Mouse (Mus musculus): ENCODE results near the gene Ripor1. TPM values are rescaled to one million over a fixed set of nuclear protein-coding genes. Genes with fewer than 3 reads are reported as not detected.
A peak's percentile ranks its signal among the peaks of the same experiment; 100 is the strongest.

Gene Ripor1
- polyA plus RNA-seq, 1 experiment, result 26.5 TPM

DNA sequence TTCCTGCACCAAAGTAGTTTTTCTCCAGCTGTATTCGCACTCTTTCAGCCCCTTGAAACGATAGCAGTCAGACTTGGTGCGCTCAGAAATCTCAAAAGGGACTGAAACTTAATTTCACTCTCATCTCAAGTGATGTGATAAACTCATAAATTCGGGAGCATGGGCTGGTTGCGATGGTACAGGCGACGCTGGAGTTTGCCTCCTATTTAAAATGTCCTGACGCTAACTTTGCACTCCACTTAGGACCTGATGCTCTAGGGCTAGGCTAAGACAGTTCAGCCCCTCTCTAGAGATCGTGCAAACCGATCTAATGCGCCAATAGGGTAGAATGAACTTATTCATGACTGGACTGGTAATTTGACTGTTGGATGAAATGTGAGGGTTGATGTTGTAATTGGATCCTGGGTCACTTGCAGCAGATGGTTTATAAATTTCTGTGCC lies 32.6 kb downstream of the Ripor1 start:
- H3K9ac ChIP-seq (ENCODE audit: low read depth, poor library complexity, severe bottlenecking), result peak overlapping the region; percentile 100
- H3K36me3 ChIP-seq (ENCODE audit: control insufficient read depth, insufficient read depth, low read length, poor library complexity, severe bottlenecking), result no peaks in the 10 kb centered on the region; the same call in 1 of the 2 replicates
- peaks cover 2% of the 10 kb centered on the region for H3K4me1 ChIP-seq (ENCODE audit: control insufficient read depth, insufficient read depth, low read length)
- TF ChIP-seq EP300 (IDR thresholded peaks at IDR 0.05; ENCODE audit: insufficient read depth, low read depth, low read length), result no peak
- no peaks in the 10 kb centered on the region for H3K27me3 ChIP-seq (ENCODE audit: control insufficient read depth, insufficient read depth, low read length, poor library complexity, severe bottlenecking)
- peak overlapping the region; percentile 99 for H3K27ac ChIP-seq (ENCODE audit: insufficient read depth, low read length)
- H3K9me3 ChIP-seq (replicated peaks; ENCODE audit: control insufficient read depth, insufficient read depth, low read length, poor library complexity, severe bottlenecking), result no peaks in the 10 kb centered on the region
- peak overlapping the region; percentile 96 for H3K4me3 ChIP-seq (ENCODE audit: low read depth, low read length)

- H3K9ac ChIP-seq (ENCODE audit: low read depth, poor library complexity, severe bottlenecking), result peak overlapping the region; percentile 100
- peak overlapping the region; percentile 41; the same call in 1 of the 2 replicates for H3K27ac ChIP-seq (ENCODE audit: insufficient read depth, low read length)
- H3K27me3 ChIP-seq (ENCODE audit: control insufficient read depth, insufficient read depth, low read length, poor library complexity, severe bottlenecking), result no peaks in the 10 kb centered on the region
- TF ChIP-seq EP300 (IDR thresholded peaks at IDR 0.05; ENCODE audit: insufficient read depth, low read depth, low read length) (no peak), CTCF (IDR thresholded peaks at IDR 0.05; ENCODE audit: low read depth, low read length) (no peak), POLR2A (IDR thresholded peaks at IDR 0.05; ENCODE audit: insufficient read depth, low read length) (no peak)
- peaks cover 2% of the 10 kb centered on the region for H3K4me1 ChIP-seq (ENCODE audit: control insufficient read depth, insufficient read depth, low read length)
- peaks cover 2% of the 10 kb centered on the region for H3K36me3 ChIP-seq (ENCODE audit: control insufficient read depth, insufficient read depth, low read length, poor library complexity, severe bottlenecking)
- no peaks in the 10 kb centered on the region for H3K9me3 ChIP-seq (replicated peaks; ENCODE audit: control insufficient read depth, insufficient read depth, low read length, poor library complexity, severe bottlenecking)
- H3K4me3 ChIP-seq (ENCODE audit: low read depth, low read length), result no peak overlapping the region
Observed at GRCm38 (mm10) chr8:105638510-105638909, 33.5 kb downstream of the Ripor1 start.

GRCm38 (mm10) chr8:105639835-105640234 lies 34.8 kb downstream of the Ripor1 start:
- Histone ChIP-seq H3K27ac (ENCODE audit: insufficient read depth, low read length) (no peak overlapping the region), H3K4me1 (ENCODE audit: control insufficient read depth, insufficient read depth, low read length) (peaks cover 2% of the 10 kb centered on the region), H3K9me3 (replicated peaks; ENCODE audit: control insufficient read depth, insufficient read depth, low read length, poor library complexity, severe bottlenecking) (no peaks in the 10 kb centered on the region), H3K27me3 (ENCODE audit: control insufficient read depth, insufficient read depth, low read length, poor library complexity, severe bottlenecking) (no peaks in the 10 kb centered on the region), H3K36me3 (ENCODE audit: control insufficient read depth, insufficient read depth, low read length, poor library complexity, severe bottlenecking) (peaks cover 13% of the 10 kb centered on the region), H3K4me3 (ENCODE audit: low read depth, low read length) (no peak overlapping the region), H3K9ac (ENCODE audit: low read depth, poor library complexity, severe bottlenecking) (peak overlapping the region; percentile 51; the same call in 1 of the 2 replicates)
- TF ChIP-seq EP300 (IDR thresholded peaks at IDR 0.05; ENCODE audit: insufficient read depth, low read depth, low read length) (no peak), POLR2A (IDR thresholded peaks at IDR 0.05; ENCODE audit: insufficient read depth, low read length) (no peak), CTCF (IDR thresholded peaks at IDR 0.05; ENCODE audit: low read depth, low read length) (no peak)

DNA sequence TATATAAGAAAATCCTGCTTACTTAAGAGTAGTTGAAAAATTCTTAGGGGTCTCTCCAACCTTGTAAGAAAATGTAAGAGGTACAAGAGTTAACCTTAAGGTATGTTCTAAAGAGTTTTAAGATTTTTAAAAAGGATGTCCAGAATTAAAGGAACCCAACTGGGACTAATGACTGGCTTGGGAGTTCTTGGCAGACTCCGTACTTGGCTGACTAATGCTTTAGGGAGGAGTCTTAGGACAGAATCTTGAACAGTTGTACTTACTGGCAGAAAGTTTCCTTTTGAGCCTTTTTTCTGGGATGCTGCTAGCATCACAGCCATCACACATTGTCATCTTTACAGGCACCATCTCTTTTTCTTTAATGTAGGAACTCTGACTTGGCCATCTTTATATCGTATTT lies 35.5 kb downstream of the Ripor1 start:
- H3K9ac ChIP-seq (ENCODE audit: low read depth, poor library complexity, severe bottlenecking), result no peak overlapping the region
- TF ChIP-seq CTCF (IDR thresholded peaks at IDR 0.05; ENCODE audit: low read depth, low read length) (no peak), EP300 (IDR thresholded peaks at IDR 0.05; ENCODE audit: insufficient read depth, low read depth, low read length) (no peak), POLR2A (IDR thresholded peaks at IDR 0.05; ENCODE audit: insufficient read depth, low read length) (no peak)
- no peak overlapping the region for H3K4me3 ChIP-seq (ENCODE audit: low read depth, low read length)

GRCm38 (mm10) chr8:105645205-105645604 lies 40.1 kb downstream of the Ripor1 start:
- Histone ChIP-seq H3K4me1 (ENCODE audit: control insufficient read depth, insufficient read depth, low read length) (no peaks in the 10 kb centered on the region), H3K36me3 (ENCODE audit: control insufficient read depth, insufficient read depth, low read length, poor library complexity, severe bottlenecking) (peaks cover 29% of the 10 kb centered on the region), H3K27ac (ENCODE audit: insufficient read depth, low read length) (no peak overlapping the region), H3K4me3 (ENCODE audit: low read depth, low read length) (no peak overlapping the region), H3K9me3 (replicated peaks; ENCODE audit: control insufficient read depth, insufficient read depth, low read length, poor library complexity, severe bottlenecking) (no peaks in the 10 kb centered on the region), H3K9ac (ENCODE audit: low read depth, poor library complexity, severe bottlenecking) (no peak overlapping the region), H3K27me3 (ENCODE audit: control insufficient read depth, insufficient read depth, low read length, poor library complexity, severe bottlenecking) (no peaks in the 10 kb centered on the region)
- TF ChIP-seq CTCF (IDR thresholded peaks at IDR 0.05; ENCODE audit: low read depth, low read length), result no peak
- no peak for TF ChIP-seq EP300 (IDR thresholded peaks at IDR 0.05; ENCODE audit: insufficient read depth, low read depth, low read length)
- TF ChIP-seq POLR2A (IDR thresholded peaks at IDR 0.05; ENCODE audit: insufficient read depth, low read length), result no peak

More for the DNA sequence above, 35.5 kb downstream of the Ripor1 start:
- Histone ChIP-seq H3K9me3 (replicated peaks; ENCODE audit: control insufficient read depth, insufficient read depth, low read length, poor library complexity, severe bottlenecking) (no peaks in the 10 kb centered on the region), H3K4me1 (ENCODE audit: control insufficient read depth, insufficient read depth, low read length) (peaks cover 2% of the 10 kb centered on the region), H3K36me3 (ENCODE audit: control insufficient read depth, insufficient read depth, low read length, poor library complexity, severe bottlenecking) (peaks cover 17% of the 10 kb centered on the region), H3K27ac (ENCODE audit: insufficient read depth, low read length) (no peak overlapping the region), H3K27me3 (ENCODE audit: control insufficient read depth, insufficient read depth, low read length, poor library complexity, severe bottlenecking) (no peaks in the 10 kb centered on the region)

- no peak overlapping the region for H3K27ac ChIP-seq (ENCODE audit: insufficient read depth, low read length)
Observed at GRCm38 (mm10) chr8:105648929-105649328, 43.9 kb downstream of the Ripor1 start.

More at GRCm38 (mm10) chr8:105648929-105649328, 43.9 kb downstream of the Ripor1 start:
- Histone ChIP-seq H3K4me1 (ENCODE audit: control insufficient read depth, insufficient read depth, low read length) (no peaks in the 10 kb centered on the region), H3K36me3 (ENCODE audit: control insufficient read depth, insufficient read depth, low read length, poor library complexity, severe bottlenecking) (peaks cover 36% of the 10 kb centered on the region), H3K27me3 (ENCODE audit: control insufficient read depth, insufficient read depth, low read length, poor library complexity, severe bottlenecking) (no peaks in the 10 kb centered on the region), H3K9ac (ENCODE audit: low read depth, poor library complexity, severe bottlenecking) (no peak overlapping the region), H3K9me3 (replicated peaks; ENCODE audit: control insufficient read depth, insufficient read depth, low read length, poor library complexity, severe bottlenecking) (no peaks in the 10 kb centered on the region), H3K4me3 (ENCODE audit: low read depth, low read length) (no peak overlapping the region)
- TF ChIP-seq CTCF (IDR thresholded peaks at IDR 0.05; ENCODE audit: low read depth, low read length) (no peak), POLR2A (IDR thresholded peaks at IDR 0.05; ENCODE audit: insufficient read depth, low read length) (no peak), EP300 (IDR thresholded peaks at IDR 0.05; ENCODE audit: insufficient read depth, low read depth, low read length) (no peak)
